Mouse (Mus musculus): ENCODE measurements at regions not wholly inside any gene's neighbourhood (a gene's known extent, or its start where the extent isn't known, plus 50 kb on each side); places are given as distances from the start of the nearest gene placed in this dataset.

GRCm38 (mm10) chr7:52399513-52399912 is 384.0 kb upstream of the 1700015G11Rik start:
- Histone ChIP-seq H3K9ac (replicated peaks) (no peak overlapping the region), H3K27ac (ENCODE audit: low read depth) (no peak overlapping the region), H3K36me3 (replicated peaks; ENCODE audit: insufficient read depth, low read length) (no peaks in the 10 kb centered on the region), H3K27me3 (ENCODE audit: insufficient read depth, low read length) (no peaks in the 10 kb centered on the region), H3K9me3 (ENCODE audit: low read length) (no peaks in the 10 kb centered on the region), H3K4me3 (ENCODE audit: low read depth, low read length) (no peak overlapping the region), H3K4me1 (ENCODE audit: insufficient read depth) (no peaks in the 10 kb centered on the region), H3K4me2 (ENCODE audit: low read depth, low read length) (no peak overlapping the region)
- ATAC-seq, result no peak
- TF ChIP-seq EP300 (IDR thresholded peaks at IDR 0.05; ENCODE audit: low read depth) (no peak), CTCF (IDR thresholded peaks at IDR 0.05; ENCODE audit: low read depth) (no peak)
- WGBS (ENCODE audit: insufficient replicate concordance), result 74% methylated on average over 3 of the region's 3 CpGs
- DNase-seq, result no peak

- Histone ChIP-seq H3K27ac (ENCODE audit: low read depth) (no peak overlapping the region), H3K4me2 (ENCODE audit: low read depth, low read length) (no peak overlapping the region), H3K4me3 (ENCODE audit: low read depth, low read length) (no peak overlapping the region), H3K36me3 (replicated peaks; ENCODE audit: insufficient read depth, low read length) (no peaks in the 10 kb centered on the region), H3K9me3 (ENCODE audit: low read length) (no peaks in the 10 kb centered on the region), H3K4me1 (ENCODE audit: insufficient read depth) (no peaks in the 10 kb centered on the region), H3K9ac (replicated peaks) (no peak overlapping the region), H3K27me3 (ENCODE audit: insufficient read depth, low read length) (no peaks in the 10 kb centered on the region)
- no peak for ATAC-seq
- no peak for TF ChIP-seq EP300 (IDR thresholded peaks at IDR 0.05; ENCODE audit: low read depth)
- TF ChIP-seq CTCF (IDR thresholded peaks at IDR 0.05; ENCODE audit: low read depth), result peak; percentile 66
- peak; percentile 13 for DNase-seq
- WGBS (ENCODE audit: insufficient replicate concordance), result 32% methylated on average over 2 of the region's 2 CpGs
Observed at GRCm38 (mm10) chr7:52391793-52392192, 376.3 kb upstream of the 1700015G11Rik start.
